Mouse (Mus musculus) myocyte (in vitro differentiated cells): ENCODE measurements around the gene Atxn3. TPM values are rescaled to one million over a fixed set of nuclear protein-coding genes. Genes with fewer than 3 reads are reported as not detected.

Experiments
- H3K27me3 ChIP-seq: one replicate; pipeline ENCODE4 v1.6.1; 2011; ENCODE audit not compliant: control insufficient read depth, insufficient read depth, insufficient read length
- H3K36me3 ChIP-seq: one replicate; pipeline ENCODE4 v1.6.1; 2011; ENCODE audit not compliant: control insufficient read depth, insufficient read depth
- H3K4me2 ChIP-seq: one replicate; pipeline ENCODE4 v1.6.1; 2011; ENCODE audit warnings: low read depth, control low read depth
- H3K4me3 ChIP-seq: one replicate; pipeline ENCODE4 v1.5.1; 2011; ENCODE audit warnings: mild to moderate bottlenecking, control low read depth, moderate library complexity
- H3K79me2 ChIP-seq: one replicate; pipeline ENCODE4 v1.6.1; 2011; ENCODE audit not compliant: control insufficient read depth, insufficient read depth
- H3ac ChIP-seq: one replicate; pipeline ENCODE4 v1.6.1; 2011; ENCODE audit not compliant: control insufficient read depth, insufficient read length
- CEBPB ChIP-seq: IDR thresholded peaks from 2 replicates; pipeline ENCODE4 v1.6.1; 2011; ENCODE audit warnings: mild to moderate bottlenecking, moderate library complexity; ENCODE audit not compliant: poor library complexity, insufficient read depth, severe bottlenecking
- E2F4 ChIP-seq: IDR thresholded peaks from one replicate; pipeline ENCODE4 v1.6.1; 2011; ENCODE audit warnings: mild to moderate bottlenecking, control low read depth, moderate library complexity; ENCODE audit not compliant: insufficient read depth
- MAX ChIP-seq: IDR thresholded peaks from one replicate; pipeline ENCODE4 v1.6.1; 2011; ENCODE audit warnings: low read depth, mild to moderate bottlenecking, control low read depth
- MYOD1 ChIP-seq, 3 experiments: IDR thresholded peaks; one replicate each; pipeline ENCODE4 v1.6.1; 2011; ENCODE audit warnings: control low read depth in 2 of 3, low read depth in 2 of 3, mild to moderate bottlenecking in 2 of 3, moderate library complexity in 1 of 3; ENCODE audit not compliant: insufficient read length in 2 of 3, control insufficient read depth in 1 of 3
- MYOG ChIP-seq, 3 experiments: IDR thresholded peaks; one replicate each; pipeline ENCODE4 v1.6.1; 2011; ENCODE audit warnings: control low read depth in 2 of 3, low read depth in 2 of 3, mild to moderate bottlenecking in 2 of 3; ENCODE audit not compliant: insufficient read length in 2 of 3, control insufficient read depth in 1 of 3, insufficient read depth in 1 of 3
- POLR2A ChIP-seq: IDR thresholded peaks from one replicate; pipeline ENCODE4 v1.6.1; 2011; ENCODE audit warnings: low read depth, mild to moderate bottlenecking, control low read depth, moderate library complexity; ENCODE audit not compliant: insufficient read length
- POLR2AphosphoS2 ChIP-seq: IDR thresholded peaks from one replicate; pipeline ENCODE4 v1.6.1; 2011; ENCODE audit warnings: low read depth, control low read depth; ENCODE audit not compliant: insufficient read length
- REST ChIP-seq: IDR thresholded peaks from one replicate; pipeline ENCODE4 v1.6.1; 2011; ENCODE audit warnings: mild to moderate bottlenecking, control low read depth, moderate library complexity; ENCODE audit not compliant: insufficient read depth, insufficient read length
- SRF ChIP-seq: IDR thresholded peaks from one replicate; pipeline ENCODE4 v1.6.1; 2011; ENCODE audit warnings: low read depth; ENCODE audit not compliant: control insufficient read depth, insufficient read length
- TCF12 ChIP-seq: IDR thresholded peaks from one replicate; pipeline ENCODE4 v1.6.1; 2011; ENCODE audit warnings: mild to moderate bottlenecking, control low read depth; ENCODE audit not compliant: poor library complexity, insufficient read depth, severe bottlenecking
- TCF3 ChIP-seq: IDR thresholded peaks from one replicate; pipeline ENCODE4 v1.6.1; 2011; ENCODE audit warnings: low read depth, control low read depth; ENCODE audit not compliant: insufficient read length
- USF1 ChIP-seq: IDR thresholded peaks from one replicate; pipeline ENCODE4 v1.6.1; 2011; ENCODE audit warnings: low read depth, mild to moderate bottlenecking, control low read depth, moderate library complexity
- polyA plus RNA-seq: library from polyadenylated mRNA; unstranded; fragments of >200 nt; fragmentation: generic; extraction: Trizol; gene quantifications from one replicate; pipeline ENCODE4 v1.2.1, GENCODE M21; 2012; ENCODE audit warnings: missing spikeins

Atxn3 gene
- polyA plus RNA-seq, 1 experiment = 2.8 TPM

- no peak for TF ChIP-seq MYOG (IDR thresholded peaks at IDR 0.05; ENCODE audit: control insufficient read depth in 1 of 3, insufficient read depth in 1 of 3, insufficient read length in 2 of 3, low read depth in 2 of 3)
- no peak for TF ChIP-seq TCF3
- TF ChIP-seq MAX = no peak
- TF ChIP-seq E2F4 = no peak
- TF ChIP-seq MYOD1 (IDR thresholded peaks at IDR 0.05; ENCODE audit: control insufficient read depth in 1 of 3, insufficient read length in 2 of 3, low read depth in 2 of 3) = no peak
- TF ChIP-seq REST = no peak
- TF ChIP-seq TCF12 = no peak
- TF ChIP-seq POLR2A = no peak
- TF ChIP-seq USF1 = no peak
- TF ChIP-seq POLR2AphosphoS2 = no peak
- Histone ChIP-seq H3K4me3 (no peak overlapping the region), H3K79me2 (peaks cover 2% of the 10 kb centered on the region), H3K27me3 (no peaks in the 10 kb centered on the region), H3K36me3 (no peaks in the 10 kb centered on the region), H3K4me2 (no peak overlapping the region), H3ac (no peak overlapping the region)
Observed at GRCm38 (mm10) chr12:101917165-101917564, 40.9 kb downstream of the Atxn3 start.

- Histone ChIP-seq H3K27me3 (no peaks in the 10 kb centered on the region), H3ac (peak within 1 kb of the TSS; percentile 52), H3K4me3 (peak within 1 kb of the TSS; percentile 96), H3K36me3 (no peaks in the 10 kb centered on the region), H3K4me2 (peak within 1 kb of the TSS; percentile 91), H3K79me2 (peaks cover 28% of the 10 kb centered on the region)
- TF ChIP-seq MYOG (IDR thresholded peaks at IDR 0.05; ENCODE audit: control insufficient read depth in 1 of 3, insufficient read depth in 1 of 3, insufficient read length in 2 of 3, low read depth in 2 of 3) (peak in 1 of 3 experiments; percentile 53), POLR2AphosphoS2 (peak; percentile 76), MAX (no peak), E2F4 (no peak), MYOD1 (IDR thresholded peaks at IDR 0.05; ENCODE audit: control insufficient read depth in 1 of 3, insufficient read length in 2 of 3, low read depth in 2 of 3) (peak in 2 of 3 experiments; percentile 40 to 46), POLR2A (peak; percentile 87)
Observed at GRCm38 (mm10) chr12:101912626-101913490, 45.2 kb downstream of the Atxn3 start, which contains the start of gene Trip11. Trip11 (minus strand) TSS chr12:101913267.

GRCm38 (mm10) chr12:101911346-101911745 lies 46.7 kb downstream of the Atxn3 start:
- TF ChIP-seq TCF12 (no peak), SRF (no peak), USF1 (no peak), REST (no peak), POLR2AphosphoS2 (no peak), TCF3 (no peak), MAX (no peak), MYOD1 (IDR thresholded peaks at IDR 0.05; ENCODE audit: control insufficient read depth in 1 of 3, insufficient read length in 2 of 3, low read depth in 2 of 3) (no peak)
- no peaks in the 10 kb centered on the region for H3K36me3 ChIP-seq
- no peak overlapping the region for H3K4me3 ChIP-seq

GRCm38 (mm10) chr12:101910360-101910759 lies 47.7 kb downstream of the Atxn3 start:
- H3K4me2 ChIP-seq = no peak overlapping the region
- no peak overlapping the region for H3K4me3 ChIP-seq
- H3K79me2 ChIP-seq = peaks cover 28% of the 10 kb centered on the region
- no peak overlapping the region for H3ac ChIP-seq
- TF ChIP-seq POLR2A = no peak
- TF ChIP-seq USF1 = no peak
- H3K27me3 ChIP-seq = no peaks in the 10 kb centered on the region
- no peaks in the 10 kb centered on the region for H3K36me3 ChIP-seq

More at GRCm38 (mm10) chr12:101911346-101911745, 46.7 kb downstream of the Atxn3 start:
- Histone ChIP-seq H3K27me3 (no peaks in the 10 kb centered on the region), H3ac (no peak overlapping the region), H3K79me2 (peaks cover 28% of the 10 kb centered on the region), H3K4me2 (peak overlapping the region; percentile 86)

- Histone ChIP-seq H3K79me2 (peaks cover 12% of the 10 kb centered on the region), H3K27me3 (no peaks in the 10 kb centered on the region), H3K4me3 (no peak overlapping the region), H3K36me3 (no peaks in the 10 kb centered on the region), H3K4me2 (no peak overlapping the region), H3ac (no peak overlapping the region)
- TF ChIP-seq MYOG (IDR thresholded peaks at IDR 0.05; ENCODE audit: control insufficient read depth in 1 of 3, insufficient read depth in 1 of 3, insufficient read length in 2 of 3, low read depth in 2 of 3) = no peak
- TF ChIP-seq POLR2A = no peak
- TF ChIP-seq E2F4 = no peak
- TF ChIP-seq TCF3 = no peak
- TF ChIP-seq USF1 = no peak
- no peak for TF ChIP-seq CEBPB
- no peak for TF ChIP-seq POLR2AphosphoS2
- no peak for TF ChIP-seq TCF12
- TF ChIP-seq SRF = no peak
- no peak for TF ChIP-seq MYOD1 (IDR thresholded peaks at IDR 0.05; ENCODE audit: control insufficient read depth in 1 of 3, insufficient read length in 2 of 3, low read depth in 2 of 3)
- TF ChIP-seq REST = no peak
- no peak for TF ChIP-seq MAX
Observed at GRCm38 (mm10) chr12:101905817-101906216, 52.2 kb downstream of the Atxn3 start.
